Mouse (Mus musculus) CD4-positive helper T cell, adult 2 months (primary cell): Measurements from ENCODE around the gene Ddx6.
A peak's percentile ranks its signal among the peaks of the same experiment; 100 is the strongest.

ENCODE experiments used
- DNase-seq: peaks from one replicate; pipeline ENCODE4 v3.0.0-alpha.2; 2012; ENCODE audit warnings: low read depth, missing footprints, low spot score

Ddx6 gene

GRCm38 (mm10) chr9:44685346-44686330, 80.9 kb downstream of the Ddx6 start:
- peak; percentile 66 for DNase-seq

DNA sequence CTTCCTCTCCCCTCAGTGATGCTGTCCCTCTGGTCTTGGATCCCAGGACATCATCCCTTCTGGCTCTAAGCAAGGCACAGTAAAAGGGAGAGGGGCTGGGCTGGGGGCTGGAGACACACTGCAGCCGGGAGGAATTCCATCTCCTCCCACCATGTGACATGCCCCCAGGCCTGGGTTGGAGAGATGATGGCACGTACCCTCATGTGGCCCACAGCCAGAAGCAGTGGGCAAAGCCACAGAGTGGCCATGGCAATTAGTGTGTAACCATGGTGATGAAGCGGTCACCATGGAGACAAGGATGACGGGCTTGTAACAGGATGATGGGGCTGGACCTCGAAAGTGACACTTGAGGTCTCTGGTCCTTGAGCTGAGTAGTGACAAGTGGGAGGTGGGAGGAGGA, 81.9 kb downstream of the Ddx6 start:
- no peak for DNase-seq

- no peak for DNase-seq
Measured at GRCm38 (mm10) chr9:44688013-44688412, 83.3 kb downstream of the Ddx6 start.
